Mouse (Mus musculus) embryo, embryonic 9.5 days (tissue): ENCODE measurements around the gene Ubald2.
"Not testable (repeated sequence)": the region's sequence is repeated elsewhere in the genome, so short reads cannot be mapped to it uniquely, and the experiment has no call there.

ENCODE experiments used
- DNase-seq: peaks from one replicate; pipeline ENCODE4 v3.0.0-alpha.2; 2017; ENCODE audit errors: extremely low spot score

The Ubald2 gene

GRCm38 (mm10) chr11:116433356-116434286 is at the start of gene Ubald2:
Gene Ubald2 (plus strand): TSS chr11:116434094.
- peak; percentile 99 for DNase-seq

GRCm38 (mm10) chr11:116384171-116384570 is 49.7 kb upstream of the Ubald2 start:
- DNase-seq, result no peak

- peak; percentile 16 for DNase-seq
Measured at GRCm38 (mm10) chr11:116385999-116386398, 47.9 kb upstream of the Ubald2 start.

DNA sequence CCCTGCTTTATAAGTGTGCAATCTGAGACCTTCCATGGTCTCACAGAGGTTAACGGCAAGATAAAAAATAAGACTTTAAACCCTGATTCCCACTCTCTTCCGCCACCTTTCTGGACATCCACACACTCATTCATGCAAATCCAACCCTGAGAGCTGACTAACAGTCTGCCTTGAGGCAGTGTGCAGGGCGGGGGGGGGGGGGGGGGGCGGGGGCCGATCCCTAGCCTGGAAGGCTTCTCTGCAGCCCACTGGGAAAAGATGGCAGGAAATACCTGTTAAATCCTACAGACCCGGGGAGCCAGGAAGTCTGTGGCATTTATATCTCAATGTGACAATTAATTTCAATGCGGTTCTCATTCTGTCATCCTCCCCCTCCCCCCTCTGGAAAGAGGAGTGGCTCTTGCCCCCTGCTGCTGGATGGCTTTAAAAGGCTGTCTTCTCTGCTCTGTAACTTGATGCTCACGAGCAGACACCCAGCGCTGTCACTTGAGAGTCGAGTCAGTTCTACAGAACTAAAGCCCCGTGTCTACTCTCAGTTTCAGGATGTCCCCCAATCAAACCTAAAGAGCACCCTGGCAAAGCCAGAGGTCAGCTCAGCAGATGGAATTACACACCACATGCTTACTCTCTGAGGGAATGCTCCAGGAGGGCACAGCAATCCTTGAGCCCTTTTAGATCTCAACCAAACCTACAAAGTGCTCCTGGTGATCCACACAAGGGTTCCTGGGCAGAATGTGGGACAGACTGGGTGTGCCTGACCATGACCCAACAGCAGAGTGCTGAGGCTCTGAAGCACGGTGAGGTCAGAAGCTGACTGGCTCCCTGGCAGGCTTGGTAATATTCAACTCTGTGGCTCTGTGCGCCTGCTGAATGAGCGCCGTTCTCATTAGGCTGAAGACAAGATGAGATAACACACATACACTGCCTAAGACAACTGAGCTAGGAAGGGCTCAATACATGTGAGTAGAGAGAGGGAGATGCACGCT is 46.5 kb upstream of the Ubald2 start:
- DNase-seq, result peak; percentile 72

- DNase-seq, result peak; percentile 33
Measured at GRCm38 (mm10) chr11:116388841-116389480, 44.9 kb upstream of the Ubald2 start.

DNA sequence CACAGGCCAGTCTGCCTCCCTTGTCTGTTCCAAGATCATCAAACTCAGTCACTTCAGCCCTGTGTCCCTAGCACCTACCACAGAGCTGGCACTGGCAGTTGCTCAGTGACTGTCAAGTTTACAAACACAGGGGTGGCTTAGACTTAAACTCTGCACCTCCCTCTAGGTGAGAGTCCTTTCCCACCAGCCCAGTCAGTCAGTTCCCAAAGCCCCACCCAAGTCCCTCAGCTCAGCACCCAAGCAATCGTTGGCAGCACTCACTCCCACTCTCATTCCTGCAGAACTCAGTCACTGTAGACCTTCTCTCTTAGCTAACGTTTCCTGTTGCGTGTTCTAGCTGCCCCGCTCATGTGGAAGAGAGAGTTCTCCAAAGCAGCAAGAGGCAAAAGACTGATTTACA is 39.1 kb upstream of the Ubald2 start:
- no peak for DNase-seq

- no peak for DNase-seq
Measured at GRCm38 (mm10) chr11:116396276-116396933, 37.5 kb upstream of the Ubald2 start.

DNA sequence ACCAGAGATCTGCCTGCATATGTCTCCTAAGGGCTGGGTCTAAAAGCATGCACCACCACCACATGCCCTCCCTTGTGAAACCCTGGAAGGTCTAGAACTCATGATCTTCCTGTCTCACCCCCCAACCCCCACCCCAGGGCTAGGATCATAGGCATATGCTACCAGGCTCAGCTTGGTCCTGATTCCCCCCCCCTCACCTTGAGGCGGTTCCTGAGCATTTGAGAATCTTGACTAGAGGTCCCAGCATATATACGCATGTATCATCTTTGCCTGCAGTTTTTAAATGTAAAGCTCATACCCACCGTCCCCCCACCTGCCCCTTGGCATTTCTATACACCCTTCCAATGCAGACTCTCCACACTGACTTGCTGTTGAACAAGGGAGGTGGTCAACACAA is 37.0 kb upstream of the Ubald2 start:
- DNase-seq, result no peak

GRCm38 (mm10) chr11:116397517-116398347 is 36.2 kb upstream of the Ubald2 start:
- no peak for DNase-seq

DNA sequence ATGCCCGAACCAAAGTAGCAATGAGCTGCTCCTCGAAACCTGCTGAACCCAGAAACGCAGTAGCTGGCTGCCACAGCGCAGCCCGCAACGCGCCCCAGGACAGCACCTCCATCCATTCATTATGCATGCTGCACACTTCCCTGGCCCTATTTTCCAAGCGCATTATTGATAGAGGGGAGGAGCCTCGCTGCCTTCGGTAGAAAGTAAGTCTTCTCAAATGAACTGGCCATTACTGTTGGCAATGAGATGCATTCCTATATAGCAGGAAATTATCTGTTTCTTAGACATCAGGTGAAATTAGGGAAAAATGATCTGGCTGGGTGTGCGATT is 35.6 kb upstream of the Ubald2 start:
- no peak for DNase-seq

DNA sequence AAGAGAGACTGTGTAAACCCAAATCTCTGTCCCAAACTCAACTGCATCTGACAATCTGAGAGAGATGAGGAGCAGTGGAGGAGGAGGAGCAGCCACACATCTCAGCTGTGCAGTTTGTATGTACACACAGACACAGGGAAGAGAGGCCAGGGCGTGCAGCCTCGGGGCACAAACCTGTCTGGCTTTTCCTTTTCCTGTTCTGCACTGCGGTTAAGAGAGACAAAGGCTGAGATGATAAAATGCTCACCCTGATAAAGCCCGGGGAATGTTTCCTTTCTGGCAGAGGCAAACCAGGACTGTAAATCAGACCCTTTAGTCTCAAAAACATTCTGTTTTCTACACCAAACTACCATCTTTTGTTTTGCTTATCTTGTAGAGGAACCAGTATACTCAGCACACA is 33.3 kb upstream of the Ubald2 start:
- no peak for DNase-seq

- no peak for DNase-seq
Measured at GRCm38 (mm10) chr11:116405601-116406000, 28.3 kb upstream of the Ubald2 start.

DNA sequence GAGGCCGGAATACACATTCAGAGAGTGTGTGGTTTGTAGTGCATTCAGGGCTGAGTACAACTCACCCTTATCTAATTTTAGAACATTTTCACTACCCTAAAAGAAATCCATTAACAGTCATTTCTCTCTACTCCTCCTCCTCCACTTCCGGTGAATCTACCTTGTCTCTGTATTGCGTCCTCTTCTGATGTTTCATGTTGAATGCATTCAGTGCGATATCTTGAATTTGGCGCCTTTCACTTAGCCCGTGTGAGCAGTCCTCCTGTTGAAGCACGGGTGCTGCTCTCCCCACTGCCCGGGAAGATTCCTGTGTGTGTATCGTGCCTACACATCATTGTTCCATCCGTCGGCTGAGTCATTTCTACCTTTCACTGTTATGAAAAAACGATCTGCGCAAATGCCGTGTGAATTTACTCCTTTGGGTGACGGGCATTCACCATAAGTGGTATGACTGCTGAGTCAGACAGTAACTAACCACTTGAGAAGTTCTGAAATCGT is 27.6 kb upstream of the Ubald2 start:
- DNase-seq, result no peak

DNA sequence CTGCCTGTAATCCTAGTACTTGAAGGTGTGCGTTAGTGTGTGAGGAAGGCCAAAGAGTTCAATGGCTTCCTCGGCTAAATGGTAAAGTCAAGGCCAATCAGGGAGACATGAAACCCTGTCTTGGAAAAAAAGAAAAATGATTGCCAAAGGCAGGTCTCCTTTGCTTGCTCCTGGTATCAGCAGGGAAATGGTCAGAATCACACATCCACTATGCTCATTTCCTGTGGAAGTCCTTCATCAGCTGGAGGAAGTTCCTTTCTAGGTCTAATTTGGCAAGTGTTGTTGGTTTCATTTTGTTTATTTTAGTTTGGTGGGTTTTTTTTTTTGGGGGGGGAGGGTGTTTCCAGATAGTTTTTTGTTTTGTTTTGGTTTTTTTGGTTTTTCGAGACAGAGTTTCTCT is 24.9 kb upstream of the Ubald2 start:
- no peak for DNase-seq

DNA sequence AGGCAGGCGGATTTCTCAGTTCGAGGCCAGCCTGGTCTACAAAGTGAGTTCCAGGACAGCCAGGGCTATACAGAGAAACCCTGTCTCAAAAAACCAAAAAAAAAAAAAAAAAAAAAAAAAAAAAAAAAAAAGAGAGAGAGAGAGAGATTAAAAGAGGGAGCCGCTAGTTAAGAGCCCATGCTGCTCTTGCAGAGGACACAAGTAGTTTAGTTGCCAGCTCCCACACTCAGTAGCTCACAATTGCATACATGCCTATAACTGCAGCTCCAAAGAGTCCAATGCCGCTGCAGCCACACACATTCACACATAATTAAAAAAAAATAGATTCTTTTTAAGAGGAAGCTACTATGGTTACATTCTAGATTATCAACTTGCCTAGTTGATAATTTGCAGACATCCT is 23.5 kb upstream of the Ubald2 start:
- not testable (repeated sequence) for DNase-seq

- DNase-seq, result no peak
Measured at GRCm38 (mm10) chr11:116411582-116411981, 22.3 kb upstream of the Ubald2 start.

- DNase-seq, result peak; percentile 47
Measured at GRCm38 (mm10) chr11:116412028-116412827, 21.7 kb upstream of the Ubald2 start.

- peak; percentile 84 for DNase-seq
Measured at GRCm38 (mm10) chr11:116412904-116413630, 20.8 kb upstream of the Ubald2 start, which contains the start of gene Rnf157. Gene Rnf157 (minus strand): TSS chr11:116413032.

DNA sequence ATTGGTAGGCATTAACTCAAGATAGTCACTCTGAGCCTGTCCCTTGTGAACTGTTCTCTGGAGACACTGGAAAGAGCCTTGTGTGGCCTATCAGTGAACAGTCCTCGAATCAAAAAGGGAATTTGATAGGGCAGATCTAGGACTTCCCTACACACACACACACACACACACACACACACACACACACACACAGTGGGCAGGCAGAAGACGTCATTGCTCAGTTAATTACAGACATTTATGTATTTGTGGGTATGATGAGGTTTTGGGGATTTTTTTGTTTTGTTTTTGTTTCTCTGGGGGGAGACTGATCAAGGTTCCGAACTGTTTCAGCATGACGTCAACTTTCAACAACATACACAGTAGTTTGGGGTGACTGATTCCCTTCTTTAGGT is 20.3 kb upstream of the Ubald2 start:
- DNase-seq, result no peak
